Mouse (Mus musculus): ENCODE measurements around the gene Abo. TPM values are rescaled to one million over a fixed set of nuclear protein-coding genes. Genes with fewer than 3 reads are reported as not detected.

The Abo gene
- polyA plus RNA-seq (2014; fragmentation: Nextera tagmentation; extraction: Ambion mirVana): not detected in 2 replicates

GRCm38 (mm10) chr2:26864879-26865278 is at the start of gene Abo:
Abo (minus strand) TSS chr2:26864979.
- Histone ChIP-seq H3K36me3 (ENCODE audit: control insufficient read depth, insufficient read depth, low read length) (no peaks in the 10 kb centered on the region), H3K27ac (replicated peaks; ENCODE audit: low read depth, low read length) (no peak within 1 kb of the TSS), H3K9ac (ENCODE audit: low read depth, low read length) (no peak within 1 kb of the TSS), H3K4me3 (ENCODE audit: low read depth, low read length) (no peak within 1 kb of the TSS), H3K27me3 (replicated peaks; ENCODE audit: control insufficient read depth, insufficient read depth, low read length) (no peaks in the 10 kb centered on the region), H3K9me3 (ENCODE audit: control insufficient read depth, low read length) (no peaks in the 10 kb centered on the region), H3K4me1 (ENCODE audit: control insufficient read depth, insufficient read depth, low read length) (no peaks in the 10 kb centered on the region), H3K4me2 (ENCODE audit: low read depth, low read length) (no peak within 1 kb of the TSS)
- no peak for ATAC-seq (ENCODE audit: low read depth)
- 31% methylated on average over 3 of the region's 3 CpGs for WGBS
- no peak for DNase-seq (ENCODE audit: low spot score)

DNA sequence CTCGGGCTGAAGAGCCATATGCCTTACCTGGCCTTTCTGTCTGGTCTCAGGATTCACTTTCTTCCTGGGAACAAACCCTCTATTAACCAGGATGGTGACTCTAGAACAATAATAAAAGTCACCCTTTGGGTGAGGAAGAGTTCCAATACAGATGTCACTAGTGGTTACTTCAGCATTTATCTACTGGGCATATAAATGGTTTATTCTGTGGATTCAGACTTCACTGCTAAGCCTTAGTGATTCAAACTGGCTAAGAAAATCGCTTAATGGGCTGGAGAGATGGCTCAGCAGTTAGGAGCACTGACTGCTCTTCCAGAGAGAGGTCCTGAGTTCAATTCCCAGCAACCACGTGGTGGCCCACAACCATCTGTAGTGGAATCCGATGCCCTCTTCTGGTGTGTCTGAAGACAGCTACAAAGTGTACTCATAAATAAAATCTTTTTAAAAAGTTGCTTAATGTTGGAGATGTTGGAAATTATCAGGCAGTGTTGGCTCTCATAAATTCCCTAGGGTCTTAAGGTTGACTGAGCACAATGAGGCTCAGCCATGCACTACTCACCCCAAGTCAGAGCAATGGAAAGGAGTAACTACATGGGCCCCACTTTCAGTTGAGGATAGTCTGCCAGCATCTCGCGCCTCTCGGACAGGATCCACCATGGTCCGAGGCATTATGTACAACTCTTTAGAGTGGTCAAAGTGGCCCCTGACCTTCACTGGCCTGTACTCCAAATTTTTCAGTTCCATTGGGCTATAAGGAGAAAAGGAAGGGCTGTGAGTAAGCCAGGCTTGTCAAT is 49.6 kb upstream of the Abo start:
- peaks cover 22% of the 10 kb centered on the region for H3K4me1 ChIP-seq (ENCODE audit: control insufficient read depth, insufficient read depth, low read length)
- H3K27me3 ChIP-seq (replicated peaks; ENCODE audit: control insufficient read depth, insufficient read depth, low read length): no peaks in the 10 kb centered on the region
- DNase-seq (ENCODE audit: low spot score) (no peak), ATAC-seq (ENCODE audit: low read depth) (no peak)
- H3K9me3 ChIP-seq (ENCODE audit: control insufficient read depth, low read length): no peaks in the 10 kb centered on the region
- H3K4me2 ChIP-seq (ENCODE audit: low read depth, low read length): peak overlapping the region; percentile 91; the same call in 1 of the 2 replicates
- H3K9ac ChIP-seq (ENCODE audit: low read depth, low read length): no peak overlapping the region; the same call in 1 of the 2 replicates
- peaks cover 51% of the 10 kb centered on the region for H3K36me3 ChIP-seq (ENCODE audit: control insufficient read depth, insufficient read depth, low read length)
- WGBS: 61% methylated on average over 8 of the region's 8 CpGs
- peak overlapping the region; percentile 63; the same call in 1 of the 2 replicates for H3K4me3 ChIP-seq (ENCODE audit: low read depth, low read length)
- no peak overlapping the region for H3K27ac ChIP-seq (replicated peaks; ENCODE audit: low read depth, low read length)

GRCm38 (mm10) chr2:26913416-26914147 is 48.8 kb upstream of the Abo start:
- 80% methylated on average over 17 of the region's 17 CpGs for WGBS
- ATAC-seq (ENCODE audit: low read depth): no peak
- Histone ChIP-seq H3K36me3 (ENCODE audit: control insufficient read depth, insufficient read depth, low read length) (peaks cover 44% of the 10 kb centered on the region), H3K4me1 (ENCODE audit: control insufficient read depth, insufficient read depth, low read length) (peaks cover 30% of the 10 kb centered on the region), H3K9me3 (ENCODE audit: control insufficient read depth, low read length) (no peaks in the 10 kb centered on the region), H3K27ac (replicated peaks; ENCODE audit: low read depth, low read length) (no peak overlapping the region), H3K27me3 (replicated peaks; ENCODE audit: control insufficient read depth, insufficient read depth, low read length) (no peaks in the 10 kb centered on the region), H3K4me2 (ENCODE audit: low read depth, low read length) (no peak overlapping the region), H3K4me3 (ENCODE audit: low read depth, low read length) (no peak overlapping the region), H3K9ac (ENCODE audit: low read depth, low read length) (no peak overlapping the region)
- no peak for DNase-seq (ENCODE audit: low spot score)

- no peak for DNase-seq (ENCODE audit: low spot score)
- no peak overlapping the region for H3K27ac ChIP-seq (replicated peaks; ENCODE audit: low read depth, low read length)
These were observed 47.5 kb upstream of the Abo start for GRCm38 (mm10) chr2:26912253-26912770.

DNA sequence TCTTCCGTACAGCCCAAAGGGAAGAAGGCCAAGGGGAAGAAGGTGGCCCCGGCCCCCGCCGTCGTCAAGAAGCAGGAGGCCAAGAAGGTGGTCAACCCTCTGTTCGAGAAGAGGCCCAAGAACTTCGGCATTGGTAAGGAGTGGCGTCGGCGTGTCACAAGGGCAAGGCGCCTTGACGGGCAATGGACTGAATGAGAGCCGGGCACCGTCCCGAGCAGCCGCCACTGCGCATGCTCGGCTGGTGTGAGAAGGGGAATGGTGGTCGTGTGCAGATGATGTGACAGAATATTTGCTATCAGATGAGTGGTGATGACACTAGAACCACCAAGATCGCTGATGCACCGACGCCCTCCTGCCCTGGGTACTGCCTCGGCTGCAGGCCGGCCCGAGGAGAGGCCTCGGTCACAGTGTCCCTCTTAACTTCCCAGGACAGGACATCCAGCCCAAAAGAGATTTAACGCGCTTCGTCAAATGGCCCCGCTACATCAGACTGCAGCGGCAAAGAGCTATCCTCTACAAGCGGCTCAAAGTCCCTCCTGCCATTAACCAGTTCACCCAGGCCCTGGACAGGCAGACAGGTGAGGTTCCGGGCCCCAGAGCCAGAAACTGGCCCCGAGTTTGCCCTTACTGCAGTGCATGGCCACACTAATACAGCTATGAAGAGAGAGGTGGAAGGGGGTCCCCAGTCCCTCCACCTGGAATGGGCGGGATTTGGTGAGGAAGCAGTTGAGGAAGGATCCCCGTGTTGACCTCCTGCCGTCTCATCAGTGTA is 46.4 kb upstream of the Abo start:
- H3K4me3 ChIP-seq (ENCODE audit: low read depth, low read length): peak overlapping the region; percentile 85
- no peaks in the 10 kb centered on the region for H3K27me3 ChIP-seq (replicated peaks; ENCODE audit: control insufficient read depth, insufficient read depth, low read length)
- DNase-seq (ENCODE audit: low spot score) (peak; percentile 60), ATAC-seq (ENCODE audit: low read depth) (peak; percentile 27; the same call in 1 of the 2 replicates)
- H3K4me2 ChIP-seq (ENCODE audit: low read depth, low read length): peak overlapping the region; percentile 95
- H3K9me3 ChIP-seq (ENCODE audit: control insufficient read depth, low read length): no peaks in the 10 kb centered on the region
- peaks cover 22% of the 10 kb centered on the region for H3K4me1 ChIP-seq (ENCODE audit: control insufficient read depth, insufficient read depth, low read length)
- peaks cover 61% of the 10 kb centered on the region for H3K36me3 ChIP-seq (ENCODE audit: control insufficient read depth, insufficient read depth, low read length)
- peak overlapping the region; percentile 98 for H3K9ac ChIP-seq (ENCODE audit: low read depth, low read length)
- 1% methylated on average over 35 of the region's 37 CpGs for WGBS
- peak overlapping the region; percentile 91 for H3K27ac ChIP-seq (replicated peaks; ENCODE audit: low read depth, low read length)

More at GRCm38 (mm10) chr2:26912253-26912770, 47.5 kb upstream of the Abo start:
- peak overlapping the region; percentile 85 for H3K4me3 ChIP-seq (ENCODE audit: low read depth, low read length)
- 74% methylated on average over 5 of the region's 5 CpGs for WGBS
- H3K9me3 ChIP-seq (ENCODE audit: control insufficient read depth, low read length): no peaks in the 10 kb centered on the region
- H3K4me2 ChIP-seq (ENCODE audit: low read depth, low read length): peak overlapping the region; percentile 95
- no peaks in the 10 kb centered on the region for H3K27me3 ChIP-seq (replicated peaks; ENCODE audit: control insufficient read depth, insufficient read depth, low read length)
- H3K9ac ChIP-seq (ENCODE audit: low read depth, low read length): peak overlapping the region; percentile 98
- no peak for ATAC-seq (ENCODE audit: low read depth)
- H3K36me3 ChIP-seq (ENCODE audit: control insufficient read depth, insufficient read depth, low read length): peaks cover 50% of the 10 kb centered on the region
- H3K4me1 ChIP-seq (ENCODE audit: control insufficient read depth, insufficient read depth, low read length): peaks cover 27% of the 10 kb centered on the region

DNA sequence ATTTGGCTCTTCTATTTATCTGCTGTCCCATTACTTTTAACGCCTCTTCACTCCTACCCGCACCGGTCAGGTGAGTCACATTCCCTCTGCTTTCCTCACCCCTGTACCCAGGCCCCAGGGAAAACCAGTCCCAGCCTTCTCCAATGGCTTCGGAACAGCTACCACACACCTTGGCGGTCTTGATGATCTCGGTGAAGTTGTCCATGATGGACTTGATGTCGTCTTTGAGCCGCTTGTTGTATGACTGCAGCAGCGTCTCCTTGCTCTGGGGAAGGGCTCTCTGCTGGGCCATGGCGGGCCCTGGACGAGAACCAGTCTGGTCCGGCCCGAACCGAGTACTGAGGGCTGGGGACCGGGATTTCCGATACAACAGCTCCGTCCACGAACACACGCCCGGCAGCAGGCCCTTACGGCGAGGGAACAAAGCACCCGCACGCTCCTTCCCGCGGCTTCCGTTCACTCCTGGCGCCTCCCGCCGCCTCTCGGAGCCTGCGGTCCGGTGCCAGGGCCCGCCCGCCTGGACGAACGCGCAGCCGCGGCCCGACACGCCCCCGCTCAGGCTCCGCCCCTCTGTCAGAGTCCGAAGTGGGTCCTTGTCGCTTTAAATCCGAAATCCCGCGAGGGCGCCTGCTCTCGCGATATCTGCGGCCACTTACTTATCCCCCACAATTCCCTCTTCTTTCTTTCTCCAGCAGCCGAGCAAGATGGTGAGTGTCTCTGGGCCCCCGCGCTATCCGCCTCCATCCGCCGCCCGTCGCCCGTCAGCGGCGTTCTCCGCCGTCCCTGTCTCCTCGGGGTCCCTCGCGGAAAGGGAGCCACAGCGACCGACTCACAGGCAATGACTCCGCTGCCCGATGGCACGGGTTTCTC is 45.6 kb upstream of the Abo start, which contains the start of the genes Med22 and Rpl7a:
Gene Med22 (minus strand): TSS at position 554 of the 870 bp plus-strand sequence.
Gene Rpl7a (plus strand): TSS at position 641 of the 870 bp plus-strand sequence.
- peak within 1 kb of the TSS; percentile 91 for H3K27ac ChIP-seq (replicated peaks; ENCODE audit: low read depth, low read length)
- no peaks in the 10 kb centered on the region for H3K27me3 ChIP-seq (replicated peaks; ENCODE audit: control insufficient read depth, insufficient read depth, low read length)
- H3K9me3 ChIP-seq (ENCODE audit: control insufficient read depth, low read length): no peaks in the 10 kb centered on the region
- peak within 1 kb of the TSS; percentile 95 for H3K4me2 ChIP-seq (ENCODE audit: low read depth, low read length)
- DNase-seq (ENCODE audit: low spot score): peak; percentile 99
- H3K36me3 ChIP-seq (ENCODE audit: control insufficient read depth, insufficient read depth, low read length): peaks cover 69% of the 10 kb centered on the region
- peaks cover 17% of the 10 kb centered on the region for H3K4me1 ChIP-seq (ENCODE audit: control insufficient read depth, insufficient read depth, low read length)
- peak; percentile 94 for ATAC-seq (ENCODE audit: low read depth)
- WGBS: under 1% methylated on average over 45 of the region's 74 CpGs
- H3K9ac ChIP-seq (ENCODE audit: low read depth, low read length): peak within 1 kb of the TSS; percentile 98
- peak within 1 kb of the TSS; percentile 85 for H3K4me3 ChIP-seq (ENCODE audit: low read depth, low read length)

DNA sequence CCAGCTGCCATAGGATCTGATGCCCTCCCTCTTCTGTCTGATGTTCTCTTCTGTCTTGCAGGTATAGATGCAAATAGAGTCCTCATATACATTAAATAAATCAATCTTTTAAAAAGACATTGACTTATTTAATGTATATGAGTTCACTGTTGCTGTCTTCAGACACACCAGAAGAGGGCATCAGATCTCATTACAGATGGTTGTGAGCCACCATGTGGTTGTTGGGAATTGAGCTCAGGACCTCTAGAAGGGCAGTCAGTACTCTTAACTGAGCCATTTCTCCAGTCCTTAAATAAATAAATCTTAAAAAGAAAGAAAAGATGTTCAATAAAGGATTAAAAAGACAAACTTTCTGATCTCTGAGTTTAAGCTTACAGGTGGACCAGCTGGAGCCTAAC is 44.6 kb upstream of the Abo start:
- H3K9ac ChIP-seq (ENCODE audit: low read depth, low read length): peak overlapping the region; percentile 98
- no peaks in the 10 kb centered on the region for H3K27me3 ChIP-seq (replicated peaks; ENCODE audit: control insufficient read depth, insufficient read depth, low read length)
- H3K4me2 ChIP-seq (ENCODE audit: low read depth, low read length): peak overlapping the region; percentile 83
- no peaks in the 10 kb centered on the region for H3K9me3 ChIP-seq (ENCODE audit: control insufficient read depth, low read length)
- H3K4me3 ChIP-seq (ENCODE audit: low read depth, low read length): peak overlapping the region; percentile 85
- DNase-seq (ENCODE audit: low spot score): no peak
- no peak for ATAC-seq (ENCODE audit: low read depth)
- peak overlapping the region; percentile 88; the same call in 1 of the 2 replicates for H3K27ac ChIP-seq (replicated peaks; ENCODE audit: low read depth, low read length)
- peaks cover 15% of the 10 kb centered on the region for H3K4me1 ChIP-seq (ENCODE audit: control insufficient read depth, insufficient read depth, low read length)
- H3K36me3 ChIP-seq (ENCODE audit: control insufficient read depth, insufficient read depth, low read length): peaks cover 71% of the 10 kb centered on the region

All from embryonic facial prominence, embryonic 14.5 days (tissue).